Mouse (Mus musculus): ENCODE results near the gene Acer3.

- TF ChIP-seq POLR2A (IDR thresholded peaks at IDR 0.05; ENCODE audit: insufficient read depth, low read depth, low read length), result no peak
- TF ChIP-seq CTCF (IDR thresholded peaks at IDR 0.05; ENCODE audit: insufficient read depth, low read depth, low read length), result no peak
Observed at GRCm38 (mm10) chr7:98324228-98324627, 3.2 kb upstream of the Acer3 start.

All from olfactory bulb, adult 2 months (tissue).